Mouse (Mus musculus) limb, embryonic 14.5 days (tissue): Measurements from ENCODE around the gene Bicd1. TPM values are rescaled to one million over a fixed set of nuclear protein-coding genes. Genes with fewer than 3 reads are reported as not detected.

Source experiments
- ATAC-seq: fragments of 200-750 bp; cut with Nextera tagmentation; 2 replicates; pipeline ENCODE4 v1.8.0; 2017; ENCODE audit warnings: low read depth, moderate number of reproducible peaks, moderate TSS enrichment; ENCODE audit not compliant: low FRiP score
- DNase-seq: peaks from one replicate; pipeline ENCODE4 v3.0.0-alpha.2; 2015; ENCODE audit warnings: low spot score
- H3K27ac ChIP-seq: fragments of 300-500 bp; sonication (generic); replicated peaks from 2 replicates; pipeline ENCODE4 v1.5.1; 2014; ENCODE audit warnings: low read depth, mild to moderate bottlenecking, low read length, moderate library complexity, mixed read lengths
- H3K27me3 ChIP-seq: fragments of 300-500 bp; sonication (generic); 2 replicates; pipeline ENCODE4 v1.6.1; 2014; ENCODE audit warnings: low read length, mixed read lengths; ENCODE audit not compliant: control insufficient read depth, insufficient read depth
- H3K36me3 ChIP-seq: fragments of 300-500 bp; sonication (generic); 2 replicates; pipeline ENCODE4 v1.6.1; 2014; ENCODE audit warnings: mild to moderate bottlenecking, low read length, moderate library complexity, mixed read lengths; ENCODE audit not compliant: control insufficient read depth, insufficient read depth
- H3K4me1 ChIP-seq: fragments of 300-500 bp; sonication (generic); 2 replicates; pipeline ENCODE4 v1.6.1; 2014; ENCODE audit warnings: antibody characterized with exemption, low read length, mixed read lengths; ENCODE audit not compliant: control insufficient read depth, insufficient read depth
- H3K4me2 ChIP-seq: fragments of 300-500 bp; sonication (generic); replicated peaks from 2 replicates; pipeline ENCODE4 v1.6.1; 2014; ENCODE audit warnings: low read depth, mild to moderate bottlenecking, low read length, moderate library complexity; ENCODE audit not compliant: severe bottlenecking
- H3K4me3 ChIP-seq: fragments of 300-500 bp; sonication (generic); replicated peaks from 2 replicates; pipeline ENCODE4 v1.5.1; 2014; ENCODE audit warnings: low read length
- H3K9ac ChIP-seq: fragments of 300-500 bp; sonication (generic); 2 replicates; pipeline ENCODE4 v1.6.1; 2014; ENCODE audit warnings: mild to moderate bottlenecking, low read depth, low read length, moderate library complexity; ENCODE audit not compliant: severe bottlenecking
- H3K9me3 ChIP-seq: fragments of 300-500 bp; sonication (generic); 2 replicates; pipeline ENCODE4 v1.6.1; 2016; ENCODE audit warnings: low read length; ENCODE audit not compliant: control insufficient read depth
- POLR2A ChIP-seq: fragments of 200-500 bp; IDR thresholded peaks from 2 replicates; pipeline ENCODE4 v1.8.0; 2012; ENCODE audit warnings: inconsistent platforms, mild to moderate bottlenecking, moderate library complexity, borderline replicate concordance; ENCODE audit not compliant: insufficient read depth, insufficient read length; ENCODE audit errors: extremely low read depth
- WGBS: fragments of 180-500 bp; shearing (Covaris S2); extraction: QIAGEN DNeasy Blood & Tissue Kit; methylation state at CpG from one replicate; pipeline ENCODE4 v1.1.7; 2014; 5-methylcytosine and 5-hydroxymethylcytosine counted together
- polyA plus RNA-seq, 2 experiments: library from polyadenylated mRNA; depleted of rRNA in 1 of 2; stranded (reverse) in 1 of 2; unstranded in 1 of 2; fragments of >200 nt; fragmentation: Nextera tagmentation in 1 of 2; extraction: Ambion mirVana in 1 of 2; gene quantifications; 2 replicates each; pipeline versions ENCODE4 v1.2.1 to v1.2.3; 2012 to 2014

Bicd1 gene
- polyA plus RNA-seq, 2 experiments: 2.0 to 2.7 TPM

GRCm38 (mm10) chr6:149424748-149425147 is 16.1 kb downstream of the Bicd1 start:
- no peak for ATAC-seq
- H3K27me3 ChIP-seq: no peaks in the 10 kb centered on the region
- TF ChIP-seq POLR2A: no peak

GRCm38 (mm10) chr6:149439140-149439539 is 30.5 kb downstream of the Bicd1 start:
- no peak overlapping the region for H3K4me2 ChIP-seq
- no peak overlapping the region for H3K9ac ChIP-seq
- no peaks in the 10 kb centered on the region; the same call in 1 of the 2 replicates for H3K9me3 ChIP-seq
- TF ChIP-seq POLR2A: no peak
- H3K27me3 ChIP-seq: no peaks in the 10 kb centered on the region
- no peaks in the 10 kb centered on the region for H3K4me1 ChIP-seq
- ATAC-seq (no peak), DNase-seq (no peak)
- 79% methylated on average over 1 of the region's 1 CpGs for WGBS
- H3K4me3 ChIP-seq: no peak overlapping the region
- H3K27ac ChIP-seq: no peak overlapping the region
- H3K36me3 ChIP-seq: no peaks in the 10 kb centered on the region

More at GRCm38 (mm10) chr6:149424748-149425147, 16.1 kb downstream of the Bicd1 start:
- H3K9me3 ChIP-seq: no peaks in the 10 kb centered on the region
- H3K4me1 ChIP-seq: no peaks in the 10 kb centered on the region
- H3K4me3 ChIP-seq: no peak overlapping the region
- no peak for DNase-seq
- H3K4me2 ChIP-seq: no peak overlapping the region
- H3K9ac ChIP-seq: no peak overlapping the region
- H3K27ac ChIP-seq: no peak overlapping the region
- no peaks in the 10 kb centered on the region for H3K36me3 ChIP-seq

- no peak overlapping the region for H3K4me3 ChIP-seq
- H3K4me1 ChIP-seq: no peaks in the 10 kb centered on the region
- no peak for DNase-seq
- H3K27me3 ChIP-seq: no peaks in the 10 kb centered on the region
- TF ChIP-seq POLR2A: no peak
- no peak overlapping the region for H3K9ac ChIP-seq
- no peaks in the 10 kb centered on the region for H3K9me3 ChIP-seq
- no peaks in the 10 kb centered on the region for H3K36me3 ChIP-seq
- ATAC-seq: no peak
- H3K27ac ChIP-seq: no peak overlapping the region
- WGBS: 51% methylated on average over 1 of the region's 1 CpGs
- H3K4me2 ChIP-seq: no peak overlapping the region
These were observed 34.2 kb downstream of the Bicd1 start for GRCm38 (mm10) chr6:149442884-149443283.

GRCm38 (mm10) chr6:149445854-149446253 is 37.2 kb downstream of the Bicd1 start:
- H3K4me2 ChIP-seq: no peak overlapping the region
- ATAC-seq: no peak
- no peaks in the 10 kb centered on the region for H3K27me3 ChIP-seq
- H3K4me3 ChIP-seq: no peak overlapping the region
- no peaks in the 10 kb centered on the region for H3K9me3 ChIP-seq
- WGBS: 84% methylated on average over 10 of the region's 10 CpGs
- DNase-seq: no peak
- no peak for TF ChIP-seq POLR2A
- no peaks in the 10 kb centered on the region for H3K4me1 ChIP-seq
- H3K36me3 ChIP-seq: no peaks in the 10 kb centered on the region
- H3K27ac ChIP-seq: no peak overlapping the region
- H3K9ac ChIP-seq: no peak overlapping the region

GRCm38 (mm10) chr6:149457324-149457723 is 48.6 kb downstream of the Bicd1 start:
- Histone ChIP-seq H3K36me3 (no peaks in the 10 kb centered on the region), H3K9me3 (no peaks in the 10 kb centered on the region), H3K4me3 (no peak overlapping the region), H3K9ac (no peak overlapping the region), H3K4me1 (no peaks in the 10 kb centered on the region), H3K4me2 (no peak overlapping the region), H3K27ac (no peak overlapping the region), H3K27me3 (no peaks in the 10 kb centered on the region)
- TF ChIP-seq POLR2A: no peak
- no peak for ATAC-seq
- DNase-seq: no peak

GRCm38 (mm10) chr6:149460971-149461370 is 52.3 kb downstream of the Bicd1 start:
- ATAC-seq: no peak
- Histone ChIP-seq H3K4me1 (no peaks in the 10 kb centered on the region), H3K27ac (no peak overlapping the region), H3K4me2 (no peak overlapping the region), H3K9ac (no peak overlapping the region), H3K36me3 (no peaks in the 10 kb centered on the region), H3K4me3 (no peak overlapping the region), H3K9me3 (no peaks in the 10 kb centered on the region), H3K27me3 (no peaks in the 10 kb centered on the region)
- no peak for DNase-seq
- no peak for TF ChIP-seq POLR2A
- WGBS: 16% methylated on average over 1 of the region's 1 CpGs
